Mouse (Mus musculus) kidney, adult 8-10 months (tissue): ENCODE measurements around the gene Lhcgr.
"Not testable (repeated sequence)": the region's sequence is repeated elsewhere in the genome, so short reads cannot be mapped to it uniquely, and the experiment has no call there.

Experiments
- DNase-seq, 2 experiments: peaks; one replicate each; pipeline ENCODE4 v3.0.0; 2022

The Lhcgr gene

DNA sequence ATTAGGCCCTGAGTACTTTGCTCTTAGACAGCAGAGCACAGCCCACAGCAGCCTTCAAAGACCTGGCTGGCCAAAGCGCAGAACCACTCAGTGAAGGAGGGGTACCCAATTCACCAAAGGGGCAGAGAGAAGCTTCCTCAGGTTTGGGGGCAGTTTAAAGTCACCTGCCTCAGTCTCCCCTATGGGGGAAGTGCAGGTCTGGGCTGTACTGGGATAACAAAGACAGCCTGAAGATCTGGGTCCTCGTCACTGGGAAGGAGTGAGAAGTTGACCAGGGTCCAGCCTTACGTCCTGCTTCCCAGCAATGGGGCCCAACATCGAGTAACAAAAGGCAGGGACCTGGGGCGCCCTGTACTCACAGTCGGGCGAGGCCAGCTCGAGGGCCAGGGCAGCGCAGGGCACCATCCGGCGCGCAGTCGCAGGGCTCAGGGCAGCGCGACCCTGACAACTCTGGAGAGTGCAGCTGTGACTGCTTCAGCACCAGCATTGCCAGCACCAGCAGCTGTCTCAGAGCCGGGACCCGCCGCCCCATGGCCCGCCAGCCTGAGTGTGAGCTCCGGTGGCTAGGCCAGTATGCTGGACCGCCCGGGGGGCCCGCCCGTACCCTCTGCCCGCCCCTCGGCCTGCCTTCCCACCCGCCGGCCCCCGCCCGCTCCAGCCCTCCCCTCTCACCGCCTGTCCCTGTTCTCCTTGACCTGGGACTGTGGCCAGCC lies at the start of gene Lhcgr:
Gene Lhcgr (minus strand): TSS at position 551 of the 713 bp plus-strand sequence.
- DNase-seq = no peak

DNA sequence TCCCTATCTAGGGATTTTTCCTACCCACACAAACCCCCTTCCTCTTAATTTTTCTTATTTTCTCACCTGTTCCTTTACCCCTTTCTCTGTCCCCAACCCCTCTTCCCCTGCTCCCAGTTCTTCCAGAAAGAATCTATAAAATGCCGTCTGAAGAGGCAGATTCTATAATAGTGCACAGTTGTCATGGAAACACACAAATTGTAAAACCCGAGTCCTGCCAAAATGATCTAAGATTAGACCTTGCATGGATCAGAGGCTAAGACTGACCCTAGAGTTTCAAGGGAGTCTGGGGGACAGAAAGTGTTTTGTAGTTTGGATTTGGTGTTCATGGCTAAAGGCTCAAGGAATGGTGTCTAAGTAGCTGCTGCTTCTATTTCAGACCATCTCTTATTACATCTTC lies 25.8 kb upstream of the Lhcgr start:
- DNase-seq = no peak

DNA sequence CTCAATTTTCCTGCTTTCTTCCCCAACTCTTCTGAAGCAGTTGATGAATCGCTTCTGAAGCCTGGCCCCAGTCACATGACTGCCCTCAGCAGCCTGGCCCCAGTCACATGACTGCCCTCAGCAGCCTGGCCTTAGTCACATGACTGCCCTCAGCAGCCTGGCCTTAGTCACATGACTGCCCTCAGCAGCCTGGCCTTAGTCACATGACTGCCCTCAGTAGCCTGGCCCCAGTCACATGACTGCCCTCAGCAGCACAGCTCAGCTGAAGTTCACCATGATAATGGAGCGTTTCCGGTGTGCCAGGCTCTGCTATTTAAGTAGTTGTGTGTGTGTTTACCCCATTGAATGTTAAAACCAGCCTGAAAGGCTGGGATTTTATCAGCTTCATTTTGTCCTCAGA lies 21.2 kb upstream of the Lhcgr start:
- DNase-seq = not testable (repeated sequence)

DNA sequence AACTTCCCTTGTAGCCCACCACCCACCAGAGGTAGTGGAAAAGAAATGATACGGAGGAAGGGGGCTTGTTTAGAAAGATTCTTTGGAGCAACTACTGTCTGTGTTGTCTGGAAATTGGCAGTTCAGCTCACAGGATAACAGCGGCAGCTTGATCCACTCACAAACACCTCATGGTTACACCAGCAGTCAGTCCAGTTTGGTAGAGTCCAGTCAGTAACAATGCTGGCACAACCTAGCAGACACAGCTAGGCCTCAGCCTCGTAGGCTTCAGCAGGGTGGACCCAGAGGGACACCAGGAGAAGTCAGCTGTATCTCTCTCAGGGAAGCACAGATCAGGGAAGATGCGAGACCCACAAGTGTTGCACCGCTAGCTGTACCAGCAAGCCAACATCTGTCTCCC lies 19.0 kb upstream of the Lhcgr start:
- no peak for DNase-seq

DNA sequence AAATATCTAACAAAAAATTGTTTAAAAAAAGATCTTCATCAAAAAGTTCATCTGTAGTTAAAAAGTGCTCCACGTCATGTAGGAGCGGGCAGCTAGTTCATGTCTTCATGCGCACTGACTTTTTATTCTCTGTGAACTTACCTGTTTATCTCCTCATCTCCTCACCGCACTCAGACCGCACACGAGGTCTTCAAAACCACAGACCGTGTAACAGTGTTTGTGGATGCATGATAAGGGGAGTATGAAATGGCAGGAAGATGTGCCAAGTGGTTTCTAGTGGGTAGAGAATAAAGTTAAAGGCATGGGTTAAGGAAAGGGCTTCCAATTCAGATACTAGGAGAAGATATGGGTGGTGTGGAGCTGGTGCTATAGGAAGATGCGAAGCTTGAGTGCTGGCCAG lies 14.6 kb upstream of the Lhcgr start:
- DNase-seq = no peak

DNA sequence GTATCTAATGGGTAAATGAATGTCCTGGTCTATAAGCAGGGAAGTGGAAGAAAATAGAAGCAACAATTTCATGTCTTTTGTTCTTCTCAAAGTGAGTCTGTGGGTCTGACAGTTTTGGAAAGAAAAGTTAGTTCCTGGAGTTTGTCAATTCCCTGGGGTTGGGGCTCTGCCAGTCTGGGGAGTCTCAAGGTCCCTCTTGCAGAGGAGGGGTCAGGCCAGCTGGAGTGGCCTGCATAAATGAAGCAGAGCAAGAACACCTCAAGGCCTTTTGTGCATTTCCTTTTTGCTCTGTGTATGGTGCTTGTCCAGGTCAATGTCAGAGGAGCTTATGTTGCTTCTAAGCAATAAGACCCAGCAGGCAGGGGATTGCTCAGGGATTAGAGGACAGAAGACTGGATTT lies 11.7 kb upstream of the Lhcgr start:
- DNase-seq = no peak

DNA sequence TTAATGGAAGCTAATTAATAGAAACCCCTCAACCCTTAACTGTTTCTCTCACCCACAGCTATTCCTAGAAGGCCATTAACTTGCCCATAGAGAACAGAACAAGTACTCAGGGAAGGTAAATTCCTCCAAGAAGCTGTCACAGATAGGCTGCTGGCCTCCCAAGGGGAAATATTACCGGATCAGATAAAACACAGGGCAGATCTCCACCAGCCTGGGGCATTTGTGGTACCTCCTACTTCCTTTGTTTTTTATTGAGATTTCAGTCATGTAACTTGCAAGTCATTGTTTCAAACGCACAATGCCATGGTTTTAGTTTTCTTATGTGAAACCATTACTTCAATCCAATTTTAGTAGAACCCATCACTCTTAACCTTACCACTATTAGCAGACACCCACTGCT lies 1.1 kb downstream of the Lhcgr start:
- no peak for DNase-seq

DNA sequence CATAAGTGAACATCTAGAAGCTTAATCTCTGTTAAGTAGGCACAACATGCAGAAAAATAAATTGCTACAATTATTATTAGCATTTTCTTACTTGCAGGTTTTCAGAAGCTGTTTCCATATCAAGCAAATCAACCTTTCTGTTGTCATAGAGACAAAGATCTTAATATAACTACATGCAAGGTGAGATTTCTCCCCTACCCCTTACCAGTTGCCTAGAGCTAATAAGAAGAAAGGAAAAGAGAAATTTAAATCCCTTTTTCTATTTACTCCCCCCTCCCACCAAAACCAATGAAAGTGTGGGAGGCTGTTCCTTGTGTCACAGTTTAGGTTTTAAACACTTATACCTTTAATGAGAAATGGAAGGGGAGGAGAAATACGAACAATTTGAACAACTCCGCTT lies 3.4 kb downstream of the Lhcgr start:
- no peak for DNase-seq

DNA sequence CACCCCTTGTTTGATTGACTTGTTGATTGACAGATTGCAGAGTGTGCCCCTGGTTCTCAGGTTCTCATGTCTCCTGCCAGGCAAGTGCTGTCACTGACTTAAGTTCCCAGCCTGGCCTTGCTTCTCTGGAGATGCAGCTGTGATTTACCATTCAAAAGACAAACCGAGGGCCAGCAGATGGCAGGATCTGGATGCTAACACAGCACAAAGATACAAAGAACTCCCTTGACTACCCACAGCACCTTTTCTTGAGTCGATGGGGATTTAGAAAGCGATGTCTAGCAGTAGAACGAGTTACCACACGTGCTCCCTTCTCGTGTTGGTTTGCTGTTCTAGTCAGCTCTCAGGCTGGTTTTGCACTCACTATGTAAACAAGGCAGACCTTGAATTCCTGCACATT lies 4.9 kb downstream of the Lhcgr start:
- DNase-seq = no peak

DNA sequence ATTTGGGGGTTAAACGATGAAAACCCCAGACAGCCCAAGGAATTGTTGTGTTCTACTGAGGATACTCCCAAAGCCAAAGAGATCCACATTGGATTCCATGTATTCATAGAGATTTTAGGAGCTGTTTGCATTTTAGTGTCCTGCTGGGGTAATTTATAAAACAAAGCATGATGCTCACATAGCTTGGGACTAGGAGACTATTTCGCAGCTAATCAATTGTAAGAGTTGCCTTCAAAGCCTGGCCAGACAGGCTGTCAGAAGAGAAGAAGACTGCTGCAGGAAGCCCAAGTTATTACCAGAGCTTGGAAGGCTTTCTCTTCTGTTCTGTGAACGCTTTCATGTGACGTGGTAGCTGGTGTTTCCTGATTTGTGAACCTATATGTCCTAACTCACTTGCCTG lies 5.4 kb downstream of the Lhcgr start:
- no peak for DNase-seq

DNA sequence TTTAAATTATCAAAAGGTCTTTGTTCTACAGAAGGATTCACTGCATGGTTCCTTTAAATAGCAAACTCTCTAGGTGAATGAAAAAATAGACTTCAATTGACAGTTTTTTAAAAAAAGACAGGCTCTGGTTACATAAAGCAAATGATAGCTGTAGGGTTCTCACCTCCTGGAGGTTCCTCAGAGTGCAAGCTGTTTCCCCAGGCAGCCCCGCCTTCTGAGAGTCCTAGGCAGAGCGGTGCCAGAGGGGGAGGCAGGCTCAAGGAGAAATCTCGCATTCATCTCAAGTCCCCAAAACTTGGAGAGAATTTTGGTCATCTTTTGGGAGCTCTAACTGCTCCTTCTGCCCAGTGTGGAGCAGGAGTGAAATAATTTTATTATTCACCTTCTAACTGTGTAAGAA lies 12.6 kb downstream of the Lhcgr start:
- no peak for DNase-seq

DNA sequence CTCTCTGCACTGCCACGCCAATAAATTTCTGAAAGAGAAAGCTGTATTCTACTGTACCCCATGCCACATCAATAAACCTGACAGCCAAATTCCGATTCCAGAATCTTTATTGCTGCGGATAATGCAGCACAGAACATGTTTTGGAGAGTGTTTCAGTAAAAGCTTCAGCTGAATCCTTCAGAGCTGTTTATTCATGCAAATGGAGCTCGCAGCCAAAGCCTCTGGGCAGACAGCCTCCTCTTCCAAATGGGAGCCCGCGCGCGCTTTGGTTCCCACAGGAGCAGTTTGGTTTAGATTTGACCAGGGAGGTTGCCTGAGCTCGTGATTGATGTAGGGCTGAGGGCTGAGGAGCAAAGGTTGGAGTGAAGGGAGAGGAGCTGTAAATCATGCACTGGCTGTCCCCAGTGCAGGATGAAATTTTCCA lies 17.7 kb downstream of the Lhcgr start:
- DNase-seq = no peak

DNA sequence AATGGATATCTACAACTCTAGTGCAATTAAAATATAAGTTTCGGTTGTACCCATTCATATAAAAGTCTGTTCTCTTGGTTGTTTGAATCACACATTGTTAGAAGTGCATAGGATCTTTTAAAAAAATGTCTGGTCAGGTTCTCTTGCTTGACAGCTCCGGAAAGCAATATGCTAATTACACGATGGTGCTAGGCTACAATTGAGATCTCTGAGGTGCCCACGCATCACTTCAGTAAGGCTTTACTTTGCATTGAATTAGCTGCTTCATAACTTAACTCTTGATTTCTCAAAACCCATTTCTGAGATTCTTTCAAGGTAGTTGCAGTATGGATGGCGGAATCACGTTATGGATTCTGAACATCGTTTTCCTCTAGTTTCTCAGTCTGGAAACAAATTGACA lies 21.7 kb downstream of the Lhcgr start:
- no peak for DNase-seq

DNA sequence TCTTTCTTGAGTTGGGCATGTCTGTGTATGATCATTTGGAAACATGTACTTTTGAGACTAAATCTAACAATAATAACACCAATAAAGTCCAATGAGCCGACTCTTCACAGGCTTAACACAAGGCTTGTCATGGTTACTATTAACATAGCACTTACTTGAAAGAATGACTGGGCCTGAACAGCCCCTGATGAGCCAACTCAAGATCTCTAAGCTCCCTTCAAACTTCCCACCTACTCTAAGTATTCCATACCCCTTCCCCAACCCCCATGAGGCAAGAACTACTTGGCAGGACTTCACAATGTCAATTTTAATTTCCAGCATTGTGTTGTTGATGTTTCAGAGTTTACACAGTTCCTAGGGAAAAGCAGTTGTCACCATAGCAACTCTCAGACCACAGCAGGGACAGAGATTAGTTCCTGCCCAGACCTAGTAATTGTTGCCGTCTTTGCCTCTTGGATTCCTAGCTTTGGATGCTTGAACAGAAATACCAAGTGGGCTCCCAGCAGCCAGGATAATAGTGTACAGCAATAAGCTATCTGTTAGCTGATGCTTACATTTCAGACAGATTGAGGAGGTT lies 22.4 kb downstream of the Lhcgr start:
- no peak for DNase-seq

DNA sequence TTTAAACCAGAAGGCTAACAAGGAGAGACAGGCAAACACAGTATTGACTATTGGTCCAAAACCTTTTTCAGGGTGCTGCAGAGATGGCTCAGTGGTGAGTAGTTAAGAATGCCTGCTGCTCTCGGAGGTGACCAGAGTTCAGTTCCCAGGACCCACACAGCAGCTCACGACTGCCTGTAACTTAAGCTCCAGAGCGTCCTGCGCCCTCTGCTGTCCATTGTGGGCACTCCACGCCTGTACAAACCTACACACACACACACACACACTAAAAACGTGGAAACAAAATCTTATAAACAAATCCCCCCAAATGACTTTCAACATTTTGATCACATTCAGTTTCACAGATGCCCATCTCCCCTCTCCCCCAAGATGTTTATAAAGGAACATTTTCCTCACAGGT lies 24.9 kb downstream of the Lhcgr start:
- DNase-seq = no peak

DNA sequence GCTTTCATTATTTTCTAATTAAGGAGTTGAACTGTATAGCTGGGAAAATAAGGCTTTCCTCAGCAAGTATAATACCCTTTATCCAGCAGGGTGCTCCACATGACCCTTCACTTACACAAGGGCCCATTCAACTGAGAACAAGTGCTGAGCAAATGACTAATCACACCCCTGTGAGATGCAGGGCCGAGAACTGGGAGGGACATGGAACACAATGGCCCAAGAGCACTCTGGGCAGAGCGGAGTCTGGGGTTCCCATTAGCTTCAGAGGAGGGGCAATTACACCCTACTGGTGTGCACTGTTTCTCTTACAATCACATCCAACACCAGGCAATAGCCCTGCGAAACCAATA lies 27.7 kb downstream of the Lhcgr start:
- no peak for DNase-seq

DNA sequence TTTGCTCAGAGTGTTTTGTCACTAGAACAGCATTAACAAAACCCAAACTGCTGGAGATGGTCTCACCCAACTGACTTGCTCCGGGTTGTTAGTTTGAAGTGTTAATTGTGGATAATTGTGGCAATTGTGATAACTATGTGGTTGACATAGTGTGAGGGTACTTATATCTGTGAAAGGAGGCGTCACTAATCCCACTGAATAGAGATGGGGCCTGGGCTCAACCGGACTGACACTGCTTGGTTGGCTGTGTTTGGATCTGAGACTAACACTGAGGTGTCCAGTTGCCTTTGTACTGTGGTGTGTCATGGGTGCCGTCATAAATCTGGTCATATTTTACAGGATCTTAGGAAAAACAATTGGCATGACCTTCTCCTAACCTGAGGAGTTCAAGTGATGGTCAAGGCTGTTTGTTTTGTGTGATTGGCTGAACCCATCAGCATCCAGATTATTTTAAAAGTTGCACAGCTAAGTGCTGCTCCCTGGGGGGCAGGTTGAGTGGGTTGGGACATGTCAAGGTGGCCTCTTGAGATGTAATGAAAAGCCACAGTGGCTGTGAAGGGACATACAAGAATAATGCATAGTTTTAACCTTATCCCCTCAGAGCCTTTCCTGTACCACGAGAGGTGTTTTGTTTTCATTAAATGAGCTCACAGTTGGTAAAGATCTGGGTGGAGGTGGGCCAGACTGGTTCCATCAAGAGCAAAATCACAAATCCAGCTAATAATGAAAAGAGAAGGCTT lies 28.2 kb downstream of the Lhcgr start:
- DNase-seq = no peak

DNA sequence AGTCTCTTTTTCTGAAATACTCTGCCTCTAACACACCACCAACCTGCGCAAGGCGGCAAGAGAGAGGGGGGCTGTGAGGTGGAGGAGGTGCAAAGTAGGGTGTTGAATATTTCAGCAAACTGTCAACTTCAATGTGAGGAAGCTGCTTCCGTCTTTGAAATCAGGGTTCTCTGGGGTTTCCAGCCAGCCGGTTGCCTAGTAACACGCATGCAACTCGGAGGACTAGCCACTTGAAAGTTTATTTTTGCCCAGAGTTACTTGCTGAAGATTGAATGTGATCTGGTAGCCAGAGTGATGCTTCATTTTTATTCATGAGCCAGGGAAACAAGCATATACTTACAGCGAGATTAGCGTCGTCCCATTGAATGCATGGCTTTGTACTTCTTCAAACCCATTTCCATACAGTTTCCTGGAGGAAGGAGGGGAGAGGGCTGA lies 33.8 kb downstream of the Lhcgr start:
- DNase-seq = no peak

DNA sequence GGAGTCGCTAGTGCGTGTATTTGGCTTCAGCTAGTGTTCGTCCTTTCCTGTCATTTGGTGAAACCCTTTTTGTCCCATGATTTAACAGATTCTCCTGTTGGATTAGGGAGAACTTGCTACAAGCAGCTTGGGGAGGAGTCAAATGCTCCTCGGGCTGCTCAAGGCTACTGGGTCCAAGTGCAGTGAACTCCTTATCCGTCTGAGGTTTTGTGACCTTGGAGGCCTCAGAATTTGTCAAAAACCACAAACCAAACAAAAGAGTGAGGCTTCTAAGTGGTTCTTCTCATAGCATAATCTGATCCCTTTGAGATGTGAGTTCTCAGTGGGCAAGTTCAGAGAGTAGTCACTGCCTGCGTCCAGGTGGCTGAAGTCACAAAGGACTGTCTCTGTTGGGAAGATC lies 36.0 kb downstream of the Lhcgr start:
- no peak for DNase-seq

DNA sequence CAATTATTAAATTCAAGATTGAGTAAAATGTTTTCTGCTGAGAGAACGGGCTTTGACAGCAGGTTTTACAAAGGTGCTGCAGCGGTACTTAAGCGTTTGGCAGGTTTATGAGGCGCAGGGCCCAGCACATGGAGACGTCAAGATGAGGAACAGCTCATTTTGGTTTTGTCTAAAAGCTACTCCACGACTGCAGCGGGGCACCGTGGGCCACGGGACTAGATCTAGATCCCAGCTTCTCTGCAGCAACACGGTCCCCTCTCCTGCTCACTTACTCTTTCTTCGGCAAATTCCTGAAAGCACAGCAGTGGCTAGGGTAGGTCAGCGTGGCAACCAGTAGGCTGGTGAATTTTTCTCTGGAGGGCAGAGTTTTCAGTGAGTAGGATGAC lies 38.3 kb downstream of the Lhcgr start:
- DNase-seq = no peak

DNA sequence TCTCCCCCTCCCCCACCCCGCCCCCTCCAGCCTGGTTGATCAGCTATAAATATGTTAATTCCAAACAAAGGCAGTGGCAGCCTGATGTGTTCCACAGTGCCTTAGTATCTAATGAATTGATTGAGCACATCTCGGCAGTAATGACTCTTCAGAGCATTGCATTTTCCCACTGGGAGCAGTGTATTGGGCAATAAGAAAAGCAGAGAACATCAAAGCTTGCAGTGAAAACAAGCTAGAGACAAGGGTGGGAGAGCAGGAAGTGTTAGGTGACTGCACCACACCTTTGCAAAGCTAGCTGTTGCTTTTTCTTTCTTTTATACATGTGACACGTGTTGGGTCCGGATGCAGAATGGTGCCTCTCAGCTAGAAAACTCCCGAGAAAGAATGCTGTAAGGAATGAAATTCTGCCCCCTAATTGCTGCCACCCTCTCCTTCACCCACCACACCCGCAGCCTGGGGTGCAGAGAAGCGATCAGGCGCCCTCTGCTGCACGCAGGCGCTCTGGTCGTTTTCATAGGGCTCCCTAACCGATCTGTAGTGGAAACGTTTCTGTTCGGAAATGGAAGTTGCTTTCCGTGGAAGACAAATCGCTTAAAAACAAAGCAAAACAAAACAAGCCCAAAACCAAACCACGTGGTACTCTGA lies 38.8 kb downstream of the Lhcgr start:
- DNase-seq = peak in 1 of 2 experiments; percentile 16

DNA sequence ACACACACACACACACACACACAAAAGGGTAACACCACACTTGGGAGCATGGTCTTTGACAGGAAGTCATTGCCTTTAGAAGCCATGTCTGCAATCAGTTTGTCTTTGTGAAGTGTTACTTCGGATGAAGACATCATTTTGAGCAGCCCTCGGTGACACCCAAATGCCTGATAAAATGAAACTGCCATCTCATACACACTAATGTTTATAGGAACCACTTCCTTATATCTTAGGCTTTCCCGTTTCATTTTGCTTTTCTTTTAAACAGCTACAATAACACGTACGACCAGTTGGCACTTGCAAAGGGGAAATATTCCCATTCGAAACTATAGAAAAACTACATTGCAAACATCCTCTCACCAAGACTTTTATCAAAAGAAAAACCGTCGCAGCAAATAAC lies 42.1 kb downstream of the Lhcgr start:
- no peak for DNase-seq

DNA sequence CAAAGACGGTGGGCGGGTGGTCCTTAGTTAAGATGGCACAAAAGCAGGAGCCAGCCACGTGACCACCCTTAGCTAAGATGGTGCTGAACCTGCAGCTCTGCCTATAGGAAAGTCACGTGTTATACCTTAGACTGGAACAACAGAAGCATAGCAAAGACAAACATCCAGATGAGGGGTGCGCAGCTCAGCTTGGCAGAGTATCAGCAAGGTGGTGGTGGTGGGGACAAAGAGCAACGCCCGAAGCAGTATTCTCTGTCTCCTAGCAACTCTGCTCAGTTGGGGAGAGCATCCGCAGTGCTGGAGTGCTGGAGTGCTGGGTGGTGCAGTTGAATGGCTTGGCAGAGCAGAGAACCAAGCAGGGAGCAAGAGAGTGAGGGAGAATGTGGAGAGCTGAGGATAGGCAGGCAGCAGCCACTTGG lies 85.5 kb downstream of the Lhcgr start:
- DNase-seq = no peak

DNA sequence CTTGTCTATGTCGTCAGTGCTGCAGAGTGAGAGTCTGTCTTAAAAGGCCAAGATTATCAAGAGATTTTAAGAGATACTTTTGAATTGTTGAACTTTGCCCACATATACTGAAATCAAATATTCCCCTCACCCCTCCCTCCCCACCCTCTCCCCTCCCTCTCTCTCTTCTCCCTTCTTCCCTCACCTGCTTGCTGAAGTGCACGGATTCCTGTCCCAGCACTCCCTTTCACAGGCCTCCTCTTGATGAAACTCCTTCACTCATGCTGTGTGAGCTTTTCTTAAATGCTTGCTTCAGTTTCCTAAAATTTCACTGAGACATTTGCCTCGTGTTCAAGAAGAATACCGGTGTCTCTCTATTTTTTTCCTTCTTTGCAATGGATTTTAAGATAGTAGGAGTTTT lies 88.7 kb downstream of the Lhcgr start:
- DNase-seq = no peak
